ENCODE assay signal across 11 mouse cellular contexts in genomic region chr13:9757842-9758491, GRCm38 (mm10). TPM values are rescaled to one million over a fixed set of nuclear protein-coding genes. Genes with fewer than 3 reads are reported as not detected.
A peak's percentile ranks its signal among the peaks of the same experiment; 100 is the strongest.
DNase-seq lines count a peak whose midpoint lies in the region; ATAC-seq and TF ChIP-seq lines count a peak whose summit lies in the region.
"Had no signal": no experiment of that assay in that cellular context is flagged by ENCODE, and none has a peak within 500 bp of the region (broad histone marks: within the 10 kb centered on the region; RNA-seq: fewer than 3 reads in every experiment).

No protein-coding gene starts in this region.

- H3K4me2 ChIP-seq in hindbrain, embryonic 11.5 days (replicated peaks; ENCODE audit: low read depth, low read length): no peak overlapping the region
- 0 out of 2 replicates have a peak overlapping the region, but pooled peaks have one; percentile 6 for H3K4me2 ChIP-seq in limb, embryonic 14.5 days (replicated peaks; ENCODE audit: low read depth, low read length, severe bottlenecking)
- peak overlapping the region; percentile 31; the same call in 1 of the 2 replicates for H3K4me2 ChIP-seq in stomach, postnatal 0 days (replicated peaks; ENCODE audit: low read depth)

- no peak for TF ChIP-seq POLR2A in limb, embryonic 14.5 days (IDR thresholded peaks at IDR 0.05; ENCODE audit: borderline replicate concordance, extremely low read depth, insufficient read depth, insufficient read length)

- no peaks in the 10 kb centered on the region for H3K9me3 ChIP-seq in hindbrain, embryonic 10.5 days
- no peaks in the 10 kb centered on the region for H3K9me3 ChIP-seq in hindbrain, embryonic 11.5 days (ENCODE audit: control insufficient read depth, low read length)
- H3K9me3 ChIP-seq in limb, embryonic 14.5 days (ENCODE audit: control insufficient read depth, low read length): no peaks in the 10 kb centered on the region
- H3K9me3 ChIP-seq in stomach, postnatal 0 days (ENCODE audit: control insufficient read depth, low read length): no peaks in the 10 kb centered on the region

- H3K27me3 ChIP-seq in hindbrain, embryonic 10.5 days (ENCODE audit: insufficient read depth, poor library complexity, severe bottlenecking): no peaks in the 10 kb centered on the region
- no peaks in the 10 kb centered on the region for H3K27me3 ChIP-seq in hindbrain, embryonic 11.5 days (ENCODE audit: control insufficient read depth, insufficient read depth, low read length)
- no peaks in the 10 kb centered on the region for H3K27me3 ChIP-seq in limb, embryonic 14.5 days (ENCODE audit: control insufficient read depth, insufficient read depth, low read length)
- no peaks in the 10 kb centered on the region for H3K27me3 ChIP-seq in stomach, postnatal 0 days (ENCODE audit: control insufficient read depth, insufficient read depth, low read length)

- DNase-seq in hindbrain, embryonic 10.5 days (ENCODE audit: low spot score): no peak
- DNase-seq in hindbrain, embryonic 11.5 days (ENCODE audit: low spot score): no peak
- peak; percentile 35 for DNase-seq in right cerebral cortex, adult 18-20 months
- no peak for DNase-seq in right cerebral cortex, postnatal 4 days
- DNase-seq in limb, embryonic 14.5 days (ENCODE audit: low spot score): peak; percentile 80
- DNase-seq in stomach, postnatal 0 days (ENCODE audit: low spot score): no peak
- DNase-seq in Muller cell, postnatal 12 days (ENCODE audit: inconsistent ontology term): no peak
- no peak for DNase-seq in c-Kit-positive CD71-positive TER-119-positive erythroid progenitor cells, embryonic 14.5 days (ENCODE audit: low spot score)
- DNase-seq: cerebellum, adult 18-20 months; thymus, postnatal 4 days had no signal

- WGBS in hindbrain, embryonic 10.5 days: 67% methylated on average over 9 of the region's 9 CpGs
- WGBS in hindbrain, embryonic 11.5 days: 68% methylated on average over 9 of the region's 9 CpGs
- 33% methylated on average over 9 of the region's 9 CpGs for WGBS in limb, embryonic 14.5 days
- WGBS in stomach, postnatal 0 days: 37% methylated on average over 9 of the region's 9 CpGs

- no peaks in the 10 kb centered on the region for H3K36me3 ChIP-seq in hindbrain, embryonic 10.5 days
- H3K36me3 ChIP-seq in hindbrain, embryonic 11.5 days (ENCODE audit: control insufficient read depth, insufficient read depth, low read length): no peaks in the 10 kb centered on the region
- H3K36me3 ChIP-seq in limb, embryonic 14.5 days (ENCODE audit: control insufficient read depth, insufficient read depth, low read length): no peaks in the 10 kb centered on the region
- H3K36me3 ChIP-seq in stomach, postnatal 0 days (ENCODE audit: control insufficient read depth, insufficient read depth, low read length): no peaks in the 10 kb centered on the region

- H3K4me1 ChIP-seq in hindbrain, embryonic 10.5 days (replicated peaks): peaks cover 69% of the 10 kb centered on the region
- H3K4me1 ChIP-seq in hindbrain, embryonic 11.5 days (replicated peaks; ENCODE audit: control insufficient read depth, insufficient read depth, low read length): no peaks in the 10 kb centered on the region
- peaks cover 21% of the 10 kb centered on the region for H3K4me1 ChIP-seq in limb, embryonic 14.5 days (ENCODE audit: control insufficient read depth, insufficient read depth, low read length)
- H3K4me1 ChIP-seq in stomach, postnatal 0 days (replicated peaks; ENCODE audit: control insufficient read depth, insufficient read depth): no peaks in the 10 kb centered on the region; the same call in 1 of the 2 replicates

- peak overlapping the region; percentile 74 for H3K27ac ChIP-seq in hindbrain, embryonic 10.5 days
- no peak overlapping the region for H3K27ac ChIP-seq in hindbrain, embryonic 11.5 days (ENCODE audit: low read depth, low read length)
- 0 out of 2 replicates have a peak overlapping the region, but pooled peaks have one; percentile 43 for H3K27ac ChIP-seq in limb, embryonic 14.5 days (replicated peaks; ENCODE audit: low read depth, low read length)
- no peak overlapping the region for H3K27ac ChIP-seq in stomach, postnatal 0 days (replicated peaks)

- ATAC-seq in hindbrain, embryonic 11.5 days (ENCODE audit: low FRiP score): no peak
- ATAC-seq in limb, embryonic 14.5 days (ENCODE audit: low FRiP score, low read depth): peak; percentile 55
- ATAC-seq in stomach, postnatal 0 days (ENCODE audit: low FRiP score, low TSS enrichment): no peak
- ATAC-seq: CD4-positive, CD25-positive, alpha-beta regulatory T cell, adult 4 months had no signal

- H3K4me3 ChIP-seq in hindbrain, embryonic 10.5 days: no peak overlapping the region
- H3K4me3 ChIP-seq in hindbrain, embryonic 11.5 days (ENCODE audit: low read depth, low read length): no peak overlapping the region
- no peak overlapping the region for H3K4me3 ChIP-seq in limb, embryonic 14.5 days (replicated peaks; ENCODE audit: low read length)
- no peak overlapping the region for H3K4me3 ChIP-seq in stomach, postnatal 0 days (ENCODE audit: low read depth, low read length)

- no peak overlapping the region for H3K9ac ChIP-seq in hindbrain, embryonic 11.5 days (ENCODE audit: low read depth, low read length)
- H3K9ac ChIP-seq in limb, embryonic 14.5 days (ENCODE audit: low read depth, low read length, severe bottlenecking): no peak overlapping the region
- H3K9ac ChIP-seq in stomach, postnatal 0 days (ENCODE audit: low read length): no peak overlapping the region

- TF ChIP-seq CTCF in stomach, postnatal 0 days (IDR thresholded peaks at IDR 0.05; ENCODE audit: low read depth): no peak

- no peak for TF ChIP-seq EP300 in stomach, postnatal 0 days (optimal IDR thresholded peaks at IDR 0.05)

RNA-seq across cellular contexts. Expression of gene Zmynd11, which starts 7.2 kb away (rescaled TPM):
- polyA plus RNA-seq in hindbrain, embryonic 10.5 days (2016; fragmentation: Nextera tagmentation; extraction: Ambion mirVana): 94.1 and 111 TPM in 2 replicates
- polyA plus RNA-seq in hindbrain, embryonic 11.5 days (2014; fragmentation: Nextera tagmentation; extraction: Ambion mirVana): 139 and 148 TPM in 2 replicates
- 173 and 178 TPM in 2 replicates for polyA plus RNA-seq in limb, embryonic 14.5 days (2012; rRNA removed)
- polyA plus RNA-seq in limb, embryonic 14.5 days (2014; fragmentation: Nextera tagmentation; extraction: Ambion mirVana): 138 and 143 TPM in 2 replicates
- 47.0 and 47.7 TPM in 2 replicates for polyA plus RNA-seq in stomach, postnatal 0 days (2015; fragmentation: Nextera tagmentation; extraction: Ambion mirVana)

Comparison
In these comparisons a context has a peak if more than half of its experiments do, and no peak if none do; other contexts are left out.
1. DNase-seq: peak in right cerebral cortex, adult 18-20 months (single experiment) and limb, embryonic 14.5 days (single experiment); none in hindbrain, embryonic 10.5 days (single experiment), hindbrain, embryonic 11.5 days (single experiment), right cerebral cortex, postnatal 4 days (single experiment), stomach, postnatal 0 days (single experiment), Muller cell, postnatal 12 days (single experiment) and c-Kit-positive CD71-positive TER-119-positive erythroid progenitor cells, embryonic 14.5 days (single experiment).
2. H3K27ac ChIP-seq: peak in hindbrain, embryonic 10.5 days (single experiment) and limb, embryonic 14.5 days (single experiment); none in hindbrain, embryonic 11.5 days (single experiment) and stomach, postnatal 0 days (single experiment).